Mouse (Mus musculus) limb, embryonic 13.5 days (tissue): ENCODE measurements around the gene Nipbl. TPM values are rescaled to one million over a fixed set of nuclear protein-coding genes. Genes with fewer than 3 reads are reported as not detected.
"Not testable (repeated sequence)": the region's sequence is repeated elsewhere in the genome, so short reads cannot be mapped to it uniquely, and the experiment has no call there.

ENCODE experiments used
- ATAC-seq: fragments of 200-750 bp; cut with Nextera tagmentation; 2 replicates; pipeline ENCODE4 v1.8.0; 2017; ENCODE audit warnings: low read depth, moderate number of reproducible peaks, moderate TSS enrichment; ENCODE audit not compliant: low FRiP score
- H3K27ac ChIP-seq: fragments of 300-500 bp; sonication (generic); 2 replicates; pipeline ENCODE4 v1.5.1; 2015; ENCODE audit warnings: inconsistent platforms, mild to moderate bottlenecking, moderate library complexity
- H3K27me3 ChIP-seq: fragments of 300-500 bp; sonication (generic); 2 replicates; pipeline ENCODE4 v1.6.1; 2015; ENCODE audit warnings: mild to moderate bottlenecking, inconsistent platforms
- H3K36me3 ChIP-seq: fragments of 300-500 bp; sonication (generic); 2 replicates; pipeline ENCODE4 v1.6.1; 2015; ENCODE audit warnings: inconsistent platforms, mild to moderate bottlenecking, moderate library complexity
- H3K4me1 ChIP-seq: fragments of 300-500 bp; sonication (generic); 2 replicates; pipeline ENCODE4 v1.6.1; 2015; ENCODE audit warnings: inconsistent platforms
- H3K4me2 ChIP-seq: fragments of 300-500 bp; sonication (generic); replicated peaks from 2 replicates; pipeline ENCODE4 v1.6.1; 2015; ENCODE audit warnings: inconsistent platforms, mild to moderate bottlenecking, moderate library complexity
- H3K4me3 ChIP-seq: fragments of 300-500 bp; sonication (generic); 2 replicates; pipeline ENCODE4 v1.5.1; 2015; ENCODE audit warnings: moderate library complexity, mild to moderate bottlenecking, inconsistent platforms
- H3K9ac ChIP-seq: fragments of 300-500 bp; sonication (generic); 2 replicates; pipeline ENCODE4 v1.6.1; 2015; ENCODE audit warnings: mild to moderate bottlenecking, inconsistent platforms
- H3K9me3 ChIP-seq: fragments of 300-500 bp; sonication (generic); 2 replicates; pipeline ENCODE4 v1.6.1; 2016; ENCODE audit warnings: inconsistent platforms
- WGBS: fragments of 180-500 bp; shearing (Covaris S2); methylation state at CpG from one replicate; pipeline ENCODE4 v1.1.7; 2015; 5-methylcytosine and 5-hydroxymethylcytosine counted together
- polyA plus RNA-seq: library from polyadenylated mRNA; unstranded; fragments of >200 nt; fragmentation: Nextera tagmentation; extraction: Ambion mirVana; gene quantifications from 2 replicates; pipeline ENCODE4 v1.2.1, GENCODE M21; 2015

The Nipbl gene
- polyA plus RNA-seq, 1 experiment from 2014 or later: 20.8 TPM

GRCm38 (mm10) chr15:8279320-8279779 is 164.9 kb downstream of the Nipbl start:
- peak overlapping the region; percentile 63 for H3K4me2 ChIP-seq
- peak; percentile 40; the same call in 1 of the 2 replicates for ATAC-seq
- peaks cover 6% of the 10 kb centered on the region for H3K9me3 ChIP-seq
- H3K4me1 ChIP-seq: no peaks in the 10 kb centered on the region
- H3K4me3 ChIP-seq: peak overlapping the region; percentile 40
- WGBS: 44% methylated on average over 17 of the region's 17 CpGs
- H3K36me3 ChIP-seq: peaks cover 10% of the 10 kb centered on the region
- no peaks in the 10 kb centered on the region for H3K27me3 ChIP-seq
- peak overlapping the region; percentile 50; the same call in 1 of the 2 replicates for H3K9ac ChIP-seq
- H3K27ac ChIP-seq: no peak overlapping the region; the same call in 1 of the 2 replicates

- not testable (repeated sequence) for H3K9ac ChIP-seq, H3K4me2 ChIP-seq, H3K27ac ChIP-seq, H3K9me3 ChIP-seq, ATAC-seq, H3K4me3 ChIP-seq, H3K4me1 ChIP-seq, H3K27me3 ChIP-seq
- 90% methylated on average over 4 of the region's 4 CpGs for WGBS
- H3K36me3 ChIP-seq: peaks cover 22% of the 10 kb centered on the region
Measured at GRCm38 (mm10) chr15:8277916-8278315, 166.3 kb downstream of the Nipbl start.

GRCm38 (mm10) chr15:8271952-8272351 is 172.3 kb downstream of the Nipbl start:
- Histone ChIP-seq H3K4me1 (no peaks in the 10 kb centered on the region), H3K36me3 (peaks cover 78% of the 10 kb centered on the region), H3K27me3 (no peaks in the 10 kb centered on the region), H3K4me3 (no peak overlapping the region), H3K27ac (no peak overlapping the region), H3K9ac (no peak overlapping the region), H3K4me2 (no peak overlapping the region), H3K9me3 (peaks cover 6% of the 10 kb centered on the region)
- 88% methylated on average over 8 of the region's 8 CpGs for WGBS
- no peak for ATAC-seq

- ATAC-seq: no peak
- WGBS: 88% methylated on average over 8 of the region's 8 CpGs
- H3K36me3 ChIP-seq: peaks cover 91% of the 10 kb centered on the region
Measured at GRCm38 (mm10) chr15:8268231-8268630, 176.0 kb downstream of the Nipbl start.

GRCm38 (mm10) chr15:8267211-8267610 is 177.1 kb downstream of the Nipbl start:
- no peaks in the 10 kb centered on the region for H3K4me1 ChIP-seq
- no peak for ATAC-seq
- no peaks in the 10 kb centered on the region for H3K9me3 ChIP-seq
- H3K27ac ChIP-seq: no peak overlapping the region
- H3K36me3 ChIP-seq: peaks cover 91% of the 10 kb centered on the region
- H3K4me2 ChIP-seq: no peak overlapping the region
- no peak overlapping the region for H3K9ac ChIP-seq
- WGBS: 90% methylated on average over 3 of the region's 3 CpGs
- H3K4me3 ChIP-seq: no peak overlapping the region
- no peaks in the 10 kb centered on the region for H3K27me3 ChIP-seq

More at GRCm38 (mm10) chr15:8268231-8268630, 176.0 kb downstream of the Nipbl start:
- H3K4me2 ChIP-seq: no peak overlapping the region
- H3K27ac ChIP-seq: no peak overlapping the region
- no peaks in the 10 kb centered on the region for H3K9me3 ChIP-seq
- H3K4me1 ChIP-seq: no peaks in the 10 kb centered on the region
- no peak overlapping the region for H3K4me3 ChIP-seq
- no peaks in the 10 kb centered on the region for H3K27me3 ChIP-seq
- H3K9ac ChIP-seq: no peak overlapping the region

- Histone ChIP-seq H3K9ac (no peak overlapping the region), H3K4me1 (no peaks in the 10 kb centered on the region), H3K27ac (no peak overlapping the region), H3K9me3 (no peaks in the 10 kb centered on the region), H3K4me3 (no peak overlapping the region), H3K36me3 (peaks cover 89% of the 10 kb centered on the region), H3K4me2 (no peak overlapping the region), H3K27me3 (no peaks in the 10 kb centered on the region)
- 88% methylated on average over 3 of the region's 3 CpGs for whole genome bisulfite sequencing
- ATAC-seq: no peak
Measured at GRCm38 (mm10) chr15:8265946-8266345, 178.3 kb downstream of the Nipbl start.

Other genes with a start within 250 kb of the Nipbl start
- not detected in 2 replicates for gene Gm2310, start 75.5 kb upstream of the Nipbl start, polyA plus RNA-seq